Mouse (Mus musculus) ES-E14 (cell line): ENCODE measurements around the gene Rtp3.

ENCODE experiments used
- HCFC1 ChIP-seq: IDR thresholded peaks from 2 replicates; pipeline ENCODE4 v1.6.1; 2012; ENCODE audit warnings: low read length, inconsistent platforms, borderline replicate concordance; ENCODE audit not compliant: insufficient read depth
- MAFK ChIP-seq: IDR thresholded peaks from 2 replicates; pipeline ENCODE4 v1.6.1; 2014; ENCODE audit warnings: mild to moderate bottlenecking, low read depth, low read length, inconsistent platforms; ENCODE audit not compliant: insufficient read depth
- ZNF384 ChIP-seq: IDR thresholded peaks from 2 replicates; pipeline ENCODE4 v1.6.1; 2012; ENCODE audit warnings: low read depth, low read length, inconsistent platforms

- no peak for TF ChIP-seq ZNF384
- TF ChIP-seq HCFC1 = no peak
- no peak for TF ChIP-seq MAFK
Measured at GRCm38 (mm10) chr9:110984096-110984495, 6.3 kb downstream of the Rtp3 start.
